Mouse (Mus musculus): ENCODE measurements around the gene Il27ra.
"Not testable (repeated sequence)": the region's sequence is repeated elsewhere in the genome, so short reads cannot be mapped to it uniquely, and the experiment has no call there.

Il27ra gene

DNA sequence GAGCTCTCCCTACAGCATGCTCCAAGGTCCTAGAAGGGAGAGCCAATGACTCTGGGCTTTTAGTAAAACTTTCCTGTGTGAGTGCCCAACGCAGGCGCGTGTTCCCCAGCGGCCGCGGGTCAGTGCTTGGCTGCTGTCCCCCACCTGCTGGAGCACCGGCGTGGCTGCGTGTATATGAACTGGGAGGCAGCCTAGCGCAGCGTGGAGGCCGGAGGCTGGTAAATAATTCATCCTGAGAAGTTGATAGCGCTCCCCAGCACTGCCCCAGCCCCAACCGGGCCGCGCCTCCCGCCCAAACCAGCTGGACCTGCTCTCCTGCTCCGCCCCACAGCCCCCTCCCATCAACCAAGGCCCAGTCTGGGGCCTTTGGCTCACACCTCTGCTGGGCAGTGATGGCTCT lies 21.3 kb downstream of the Il27ra start, which contains the start of gene Palm3:
Gene Palm3, plus strand, starts transcription at position 376 of the 400 bp plus-strand sequence.
- DNase-seq (ENCODE audit: low spot score in 2 of 2) = no peak

DNA sequence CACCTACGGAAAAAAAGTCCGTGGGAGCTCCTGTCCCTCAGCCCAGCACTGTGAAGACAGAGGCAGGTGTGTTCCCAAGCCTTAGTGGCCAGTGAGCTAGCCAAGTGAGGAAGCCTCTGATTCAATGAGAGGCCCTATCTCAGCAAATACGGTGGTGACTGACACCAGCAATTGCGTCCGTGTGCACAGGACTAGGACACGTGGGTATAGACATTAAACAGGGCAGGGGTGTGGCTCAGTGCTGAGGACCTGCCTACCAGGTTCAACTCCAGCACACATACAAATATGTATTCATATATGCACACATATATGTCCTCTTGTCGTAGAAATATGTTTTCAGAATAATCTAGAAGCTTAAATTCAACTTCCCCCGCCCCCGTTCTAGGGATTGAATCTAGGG lies 22.7 kb downstream of the Il27ra start:
- DNase-seq (ENCODE audit: low spot score in 2 of 2) = no peak

DNA sequence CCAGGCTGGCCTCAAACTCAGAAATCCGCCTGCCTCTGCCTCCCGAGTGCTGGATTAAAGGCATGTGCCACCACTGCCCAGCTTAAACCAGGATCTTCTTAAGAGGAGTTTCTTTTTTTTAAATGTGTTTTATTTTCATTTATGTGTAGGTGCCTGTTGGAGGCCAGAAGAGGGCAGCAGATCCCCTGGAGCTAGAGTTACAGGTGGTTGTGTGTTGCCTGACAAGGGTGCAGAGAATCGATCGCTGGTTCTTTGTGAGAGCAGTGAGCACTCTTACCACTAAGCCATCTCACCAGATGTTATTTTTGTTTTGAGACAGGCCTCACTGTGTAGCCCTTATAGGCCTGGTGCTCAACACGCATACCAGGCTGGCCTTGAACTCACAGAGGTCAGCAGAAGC lies 26.6 kb downstream of the Il27ra start:
- DNase-seq (ENCODE audit: low spot score in 2 of 2) = no peak

DNA sequence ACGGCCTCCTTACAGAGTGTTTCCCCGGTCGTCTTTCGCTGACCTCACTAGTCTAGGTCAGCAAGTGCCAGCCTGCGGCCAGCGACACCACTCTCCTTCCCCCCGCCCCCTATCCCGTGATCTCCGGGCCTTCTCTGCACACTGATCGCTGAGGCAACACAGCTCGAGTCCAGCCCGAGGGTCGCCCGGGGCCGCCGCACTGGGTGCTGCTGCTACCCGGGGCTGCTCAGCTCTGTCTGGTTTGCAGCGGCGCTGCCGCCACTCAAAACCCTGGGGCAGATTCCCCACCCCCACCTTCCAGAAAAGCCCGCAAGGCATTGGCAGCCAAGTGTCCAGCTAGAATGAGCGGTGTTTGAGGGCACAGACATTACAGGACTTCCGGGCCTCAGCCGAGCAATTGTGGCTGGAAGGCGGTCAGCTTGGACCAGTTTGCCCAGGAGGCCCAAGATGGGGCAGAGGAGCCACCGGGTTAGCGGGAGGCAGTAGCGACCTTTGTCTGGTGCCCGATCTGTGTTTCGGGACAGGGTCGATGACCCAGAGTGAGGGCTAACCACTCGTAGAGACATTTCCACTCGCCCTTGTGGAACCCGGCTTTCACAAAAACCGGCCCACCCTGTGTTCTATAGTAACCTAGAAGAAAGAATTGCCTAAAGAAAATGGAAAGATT lies 29.8 kb downstream of the Il27ra start:
- DNase-seq (ENCODE audit: low spot score in 2 of 2) = no peak

DNA sequence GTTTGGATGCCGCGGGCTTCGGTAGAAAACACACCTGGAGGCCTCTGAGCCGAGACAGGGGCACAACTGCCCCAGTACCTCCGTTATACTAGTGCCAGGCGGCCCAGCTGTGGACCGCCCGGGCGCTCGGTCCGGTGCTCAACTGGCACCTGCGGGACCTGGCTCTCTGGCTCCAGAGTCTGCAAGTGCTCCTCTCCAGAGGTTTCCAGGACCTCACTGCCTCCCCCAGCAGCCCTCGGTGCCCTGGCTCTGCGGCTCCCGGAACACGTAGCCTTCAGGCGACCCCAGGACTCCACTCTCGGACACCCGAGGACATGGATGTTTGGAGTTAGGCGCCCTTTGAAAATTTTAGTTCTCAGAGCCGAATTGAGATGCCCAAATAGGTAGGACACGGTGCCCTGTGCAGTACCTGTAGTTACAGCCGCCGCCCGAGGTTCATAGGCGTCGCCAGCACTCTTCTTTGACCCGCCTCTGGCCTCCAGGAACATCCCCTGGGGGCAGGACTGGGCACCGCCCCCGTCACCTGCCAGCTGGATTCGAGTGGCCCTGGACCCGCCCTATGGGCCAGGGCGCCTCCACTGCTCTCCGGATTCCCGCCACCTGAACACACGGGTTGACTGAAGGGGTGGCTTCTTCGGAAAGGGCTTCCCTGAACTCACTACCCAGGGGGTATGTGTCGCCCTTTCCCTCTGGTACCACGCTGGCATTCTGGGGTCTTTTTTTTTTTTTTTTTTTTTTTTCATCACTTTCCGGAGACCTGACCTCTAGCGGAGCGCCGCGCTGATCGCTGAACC lies 30.5 kb downstream of the Il27ra start, which contains the start of gene 2210011C24Rik:
Gene 2210011C24Rik, minus strand, starts transcription at position 467 of the 794 bp plus-strand sequence.
- DNase-seq (ENCODE audit: low spot score in 2 of 2) = no peak

DNA sequence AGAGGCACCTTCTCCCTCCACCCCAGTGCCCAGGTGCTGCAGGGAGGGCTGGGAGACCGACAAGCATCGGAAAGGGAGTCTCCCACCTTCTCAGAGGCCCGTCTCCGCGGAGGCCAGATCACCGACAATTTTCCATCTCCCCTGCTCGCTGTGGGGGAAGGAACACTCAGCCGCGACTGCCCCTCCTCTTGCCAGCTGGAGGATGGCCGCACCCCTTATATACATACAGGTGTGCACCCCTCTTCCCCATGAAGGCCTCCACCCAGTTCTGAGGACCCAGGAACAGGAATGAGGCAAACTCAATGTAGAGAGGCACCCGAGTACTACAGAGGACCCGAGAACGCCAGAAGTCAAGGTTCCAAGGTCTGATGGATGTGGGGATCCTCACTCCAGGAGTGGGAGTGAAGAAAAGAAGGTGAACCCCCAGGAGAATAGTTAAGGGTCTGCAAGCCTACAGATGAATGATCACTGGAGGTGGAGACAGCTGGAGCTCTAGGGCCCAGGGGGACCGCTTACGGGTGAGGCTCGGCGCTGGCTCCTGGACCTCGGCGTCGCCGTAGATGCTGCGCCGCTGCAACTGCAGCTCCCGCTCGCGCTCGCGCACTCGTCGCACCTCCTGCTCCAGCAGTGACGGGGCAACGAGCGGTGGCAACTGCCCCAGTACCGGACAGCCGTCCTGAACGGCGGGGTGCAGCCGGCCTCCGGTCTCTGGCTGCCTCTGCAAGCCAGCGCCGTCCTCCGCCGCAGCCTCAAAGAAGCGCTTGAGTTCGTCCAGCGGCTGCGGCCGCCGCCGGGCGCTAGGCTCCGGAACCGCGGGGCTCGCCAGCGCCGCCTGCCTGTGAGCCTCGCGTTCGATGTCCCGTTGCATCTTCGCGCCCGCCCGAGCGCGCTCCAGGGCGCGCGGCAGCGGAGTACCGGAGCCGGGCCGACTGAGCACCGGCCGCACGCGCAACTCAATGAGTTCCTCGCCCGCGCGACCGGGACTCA lies 31.5 kb downstream of the Il27ra start:
- DNase-seq (ENCODE audit: low spot score in 2 of 2) = peak in 1 of 2 experiments; percentile 59

DNA sequence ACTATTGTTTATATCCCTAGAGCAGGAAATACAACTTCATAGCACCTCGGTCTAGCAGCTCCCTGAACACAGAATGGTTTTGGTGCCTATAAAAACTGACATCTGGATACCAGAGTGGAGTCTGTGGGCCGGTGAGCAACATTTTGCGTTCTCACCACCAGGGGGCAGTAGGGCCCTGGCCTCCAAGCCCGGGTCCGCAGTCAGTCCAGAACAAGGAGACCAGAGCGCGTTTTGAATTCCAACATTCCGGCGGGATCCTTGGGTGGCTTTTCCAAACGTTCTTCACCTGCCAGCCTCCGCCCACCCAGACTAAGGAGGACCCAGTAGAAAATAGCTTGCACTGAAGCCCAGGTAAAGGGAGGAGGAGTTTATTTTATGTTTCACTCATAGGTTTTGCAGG lies 32.5 kb downstream of the Il27ra start:
- peak in 1 of 2 experiments; percentile 89 for DNase-seq (ENCODE audit: low spot score in 2 of 2)

DNA sequence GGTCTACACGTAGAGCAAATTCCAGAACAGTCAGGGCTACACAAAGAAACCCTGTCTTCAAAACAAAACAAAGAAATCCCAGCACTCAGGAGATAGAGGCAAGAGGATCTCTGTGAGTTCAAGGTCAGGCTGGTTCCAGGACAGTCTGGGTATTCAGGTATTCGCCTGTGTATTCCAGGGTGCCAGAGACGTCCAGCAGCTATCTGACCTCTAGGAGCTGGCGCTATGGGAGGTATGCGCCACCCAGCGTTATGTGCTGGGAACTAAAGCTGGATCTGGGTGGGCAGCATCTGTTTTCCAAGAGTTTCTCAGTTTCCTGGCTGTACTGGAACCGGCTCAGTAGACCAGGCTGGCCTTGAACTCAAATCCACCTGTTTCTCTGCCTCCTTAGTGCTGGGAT lies 34.0 kb downstream of the Il27ra start:
- no peak for DNase-seq (ENCODE audit: low spot score in 2 of 2)

DNA sequence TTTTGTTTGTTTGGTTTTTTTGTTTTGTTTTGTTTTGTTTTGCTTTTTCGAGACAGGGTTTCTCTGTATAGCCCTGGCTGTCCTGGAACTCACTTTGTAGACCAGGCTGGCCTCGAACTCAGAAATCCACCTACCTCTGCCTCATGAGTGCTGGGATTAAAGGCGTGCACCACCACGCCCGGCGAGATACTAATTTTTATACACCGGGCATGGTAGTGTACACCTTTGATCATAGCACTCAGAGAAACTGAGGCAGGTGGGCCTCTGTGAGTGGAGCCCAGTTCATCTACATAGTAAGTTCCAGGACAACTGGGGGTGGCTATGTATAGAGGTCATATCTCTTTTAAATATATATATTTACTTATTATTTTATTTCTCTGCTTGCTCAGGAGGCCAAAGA lies 36.9 kb downstream of the Il27ra start:
- not testable (repeated sequence) for DNase-seq (ENCODE audit: low spot score in 2 of 2)

DNA sequence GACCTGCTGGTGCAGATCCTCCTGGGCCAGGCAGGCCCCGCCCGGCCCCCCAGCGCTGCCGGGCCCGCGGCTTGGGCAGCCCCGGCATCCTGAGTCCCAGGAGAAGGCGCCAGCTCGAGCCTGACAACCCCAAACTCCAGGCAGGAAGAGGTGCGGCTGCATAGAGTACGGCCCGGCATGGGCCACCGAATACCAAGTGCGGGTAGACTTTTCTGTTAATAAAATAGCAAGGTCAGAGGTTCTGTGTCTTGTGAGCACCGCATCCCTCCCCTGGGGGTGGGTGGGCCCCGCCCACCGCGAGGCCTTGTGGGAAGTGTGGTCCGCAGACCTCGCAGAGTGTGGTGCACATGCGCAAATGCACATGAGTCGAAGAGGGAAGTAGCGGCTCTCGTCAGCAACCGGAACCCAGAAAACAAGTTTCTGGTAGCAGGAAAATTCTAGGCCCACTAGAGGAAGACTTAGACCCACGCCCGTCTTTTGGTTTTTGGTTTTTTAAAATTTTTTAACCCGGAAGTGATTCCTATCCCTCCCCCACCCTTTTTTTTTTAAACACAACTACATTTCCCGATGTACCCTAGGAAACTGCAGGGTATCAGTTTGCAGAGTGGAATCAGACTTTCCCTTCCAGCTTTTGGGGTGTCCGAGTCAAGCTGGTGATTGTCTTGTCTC lies 37.7 kb downstream of the Il27ra start:
- peak; percentile 84 to 93 for DNase-seq (ENCODE audit: low spot score in 2 of 2)

DNA sequence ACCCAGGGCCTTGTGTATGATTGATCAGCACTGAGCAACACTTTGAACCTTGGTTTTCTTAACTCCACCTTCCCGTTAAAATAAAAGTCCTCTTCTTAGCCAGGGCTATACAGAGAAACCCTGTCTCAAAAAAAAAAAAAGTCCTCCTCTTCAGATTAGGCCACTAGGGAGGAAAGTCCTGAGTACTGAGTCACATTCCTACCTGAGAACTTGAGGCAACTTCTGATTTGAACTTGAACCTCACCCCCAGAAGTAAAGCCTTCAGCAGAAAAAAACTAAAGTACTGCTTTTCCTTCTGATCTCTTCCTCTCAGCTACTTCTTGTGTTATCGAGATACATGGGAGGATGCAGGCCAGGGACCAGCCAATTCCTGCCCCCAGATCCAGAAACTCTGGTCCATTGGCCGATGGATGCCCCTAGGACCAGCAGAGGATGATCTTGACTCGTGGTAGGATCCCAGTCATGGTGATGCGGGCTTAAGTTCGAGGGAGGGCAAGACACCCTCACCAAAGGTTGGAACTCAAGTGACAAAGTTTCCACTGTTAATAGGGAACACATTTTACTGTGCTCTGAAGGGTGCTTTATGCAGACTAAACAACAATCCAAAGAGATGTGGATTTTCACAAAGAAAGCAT lies 38.7 kb downstream of the Il27ra start:
- no peak for DNase-seq (ENCODE audit: low spot score in 2 of 2)

DNA sequence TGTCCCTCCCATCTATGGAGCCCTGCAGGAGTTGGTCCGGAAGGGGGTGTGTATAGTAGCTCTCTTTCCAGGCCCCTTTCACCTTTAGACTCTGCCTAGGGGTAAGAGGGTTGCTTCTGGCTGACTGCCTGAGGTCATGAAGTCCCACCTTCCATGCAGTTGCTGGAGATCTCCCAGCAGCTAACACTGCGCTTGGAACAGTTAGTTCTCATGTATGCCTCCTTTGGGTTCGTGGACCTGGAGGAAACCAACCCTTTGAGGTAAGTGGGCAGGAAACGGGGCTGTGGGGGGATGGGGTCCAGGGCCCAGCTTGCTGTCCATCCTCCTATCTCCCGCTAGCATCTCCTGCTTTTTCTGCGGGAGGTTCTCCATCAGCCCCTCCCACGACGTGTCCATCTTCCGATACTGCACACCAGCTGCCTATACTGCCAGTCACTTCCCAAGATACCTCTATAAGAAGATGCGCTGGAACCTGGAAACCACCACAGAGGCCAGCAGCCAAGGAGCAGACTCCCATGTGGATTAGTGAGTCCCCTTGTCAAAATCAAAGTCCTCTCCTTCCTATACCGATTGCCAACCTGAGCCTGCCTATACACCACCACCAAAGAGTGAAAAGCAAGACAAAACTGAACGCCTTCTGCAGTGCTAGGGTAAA lies 39.3 kb downstream of the Il27ra start:
- DNase-seq (ENCODE audit: low spot score in 2 of 2) = no peak

DNA sequence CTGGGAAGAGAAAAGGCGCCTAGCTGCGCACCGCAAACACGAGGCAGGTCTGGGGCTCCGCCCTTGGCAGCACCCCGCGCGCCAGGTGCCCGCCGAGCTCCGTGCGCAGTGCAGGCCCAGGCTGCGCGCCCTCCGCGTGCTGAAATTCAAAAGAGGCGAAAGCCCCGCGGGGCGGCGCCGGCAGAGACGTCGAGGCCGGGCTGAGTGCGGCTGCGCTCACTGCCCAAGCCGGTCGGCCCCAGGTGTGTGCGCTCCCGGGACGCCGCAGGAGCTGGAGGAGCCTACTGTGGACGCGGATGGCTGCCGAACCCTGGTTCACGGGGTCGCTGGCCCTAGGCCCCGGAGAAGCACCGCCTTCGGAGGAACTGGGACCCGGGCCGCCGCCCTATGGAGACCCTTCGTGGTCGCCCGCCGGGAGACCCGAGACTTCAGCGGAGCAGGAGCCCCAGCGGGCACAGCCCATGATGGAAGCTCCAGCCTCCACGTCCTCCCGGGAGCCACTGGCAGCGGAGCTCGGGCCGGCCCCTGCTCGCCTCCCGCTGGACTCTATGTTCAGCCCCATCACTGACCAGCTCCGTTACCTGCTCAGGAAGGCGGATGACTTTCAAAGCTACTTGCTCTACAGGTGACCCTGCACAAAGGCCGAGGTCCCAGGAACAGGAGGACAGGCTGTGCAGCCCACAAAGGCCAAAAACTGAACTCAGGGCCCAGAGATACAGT lies 40.9 kb downstream of the Il27ra start, which contains the start of gene 1700067K01Rik:
Gene 1700067K01Rik, plus strand, starts transcription at position 222 of the 720 bp plus-strand sequence.
- no peak for DNase-seq (ENCODE audit: low spot score in 2 of 2)

DNA sequence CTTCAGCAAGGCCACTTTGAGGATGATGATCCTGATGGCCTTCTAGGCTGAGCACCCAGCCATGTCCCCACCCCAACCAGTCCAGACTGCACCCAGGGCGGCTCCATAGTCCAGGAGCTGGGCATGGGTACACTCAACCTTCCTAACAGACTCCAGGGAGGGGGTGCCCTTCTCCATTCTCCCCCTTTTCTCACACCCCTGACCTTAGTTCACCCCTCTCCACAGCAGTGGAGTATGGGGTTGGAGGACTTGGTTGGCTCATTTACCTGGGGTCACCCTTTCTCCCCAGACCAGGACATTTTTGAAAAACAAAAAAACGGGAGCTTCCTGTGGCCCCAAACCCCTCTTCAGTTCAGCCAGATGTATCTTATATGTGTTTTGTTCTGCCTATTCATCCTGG lies 42.6 kb downstream of the Il27ra start:
- no peak for DNase-seq (ENCODE audit: low spot score in 2 of 2)

DNA sequence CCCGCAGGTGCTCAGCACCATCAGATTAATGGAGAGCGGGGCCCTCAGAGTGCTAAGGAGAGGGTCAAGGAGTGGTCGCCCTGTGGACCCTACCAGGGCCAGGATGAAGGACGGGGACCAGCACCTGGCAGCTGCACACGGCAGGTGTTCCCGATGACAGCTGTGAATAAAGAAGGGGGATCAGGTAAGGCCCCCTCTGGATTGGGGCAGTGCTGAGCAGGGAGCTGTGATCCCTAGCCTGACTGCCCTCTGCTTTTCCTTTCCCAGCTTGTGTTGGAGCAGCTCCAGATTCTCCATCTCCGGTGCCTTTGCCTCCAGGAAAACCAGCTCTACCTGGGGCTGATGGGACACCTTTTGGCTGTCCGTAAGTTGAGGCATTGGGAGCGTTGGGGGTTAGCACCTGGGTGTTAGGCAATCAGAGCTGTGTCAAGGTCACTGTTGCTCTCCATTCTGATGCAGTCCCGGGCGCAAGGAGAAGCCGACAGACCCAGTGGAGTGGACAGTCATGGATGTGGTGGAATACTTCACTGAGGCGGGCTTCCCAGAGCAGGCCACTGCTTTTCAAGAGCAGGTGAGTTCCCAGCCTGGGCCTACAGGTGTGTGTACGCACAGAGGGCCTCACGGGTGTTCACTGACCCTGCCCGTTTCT lies 43.2 kb downstream of the Il27ra start:
- no peak for DNase-seq (ENCODE audit: low spot score in 2 of 2)

DNA sequence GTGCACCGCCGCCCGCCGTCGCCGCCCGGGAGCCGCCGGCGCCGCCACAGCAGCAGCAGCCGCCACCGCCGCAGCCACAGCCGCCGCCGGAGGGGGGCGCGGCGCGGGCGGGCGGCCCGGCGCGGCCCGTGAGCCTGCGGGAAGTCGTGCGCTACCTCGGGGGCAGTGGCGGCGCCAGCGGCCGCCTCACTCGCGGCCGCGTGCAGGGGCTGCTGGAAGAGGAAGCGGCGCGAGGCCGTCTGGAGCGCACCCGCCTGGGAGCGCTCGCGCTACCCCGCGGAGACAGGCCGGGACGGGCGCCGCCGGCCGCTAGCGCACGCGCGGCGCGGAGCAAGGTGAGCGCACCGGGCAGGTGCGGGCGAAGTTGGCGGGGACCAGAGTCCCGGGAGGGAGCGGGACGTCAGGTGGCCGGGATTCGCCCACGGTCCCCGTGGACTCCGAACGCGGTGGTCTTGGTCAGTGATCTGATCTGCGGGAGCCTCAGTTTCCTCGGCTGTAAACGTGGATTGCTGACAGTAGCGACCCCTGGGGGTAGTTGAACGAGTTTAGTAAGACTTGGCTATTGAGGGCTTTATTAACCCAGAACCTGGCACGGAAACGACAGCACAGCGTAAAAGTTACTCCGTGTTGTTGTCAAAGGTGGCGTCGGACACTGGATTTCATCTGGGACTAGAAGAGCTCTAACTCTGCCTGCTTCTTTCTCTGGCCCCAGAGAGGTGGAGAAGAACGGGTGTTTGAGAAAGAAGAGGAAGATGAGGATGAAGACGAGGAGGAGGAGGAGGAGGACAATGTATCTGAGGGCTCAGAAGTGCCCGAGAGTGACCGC lies 43.9 kb downstream of the Il27ra start:
- DNase-seq (ENCODE audit: low spot score in 2 of 2) = no peak

DNA sequence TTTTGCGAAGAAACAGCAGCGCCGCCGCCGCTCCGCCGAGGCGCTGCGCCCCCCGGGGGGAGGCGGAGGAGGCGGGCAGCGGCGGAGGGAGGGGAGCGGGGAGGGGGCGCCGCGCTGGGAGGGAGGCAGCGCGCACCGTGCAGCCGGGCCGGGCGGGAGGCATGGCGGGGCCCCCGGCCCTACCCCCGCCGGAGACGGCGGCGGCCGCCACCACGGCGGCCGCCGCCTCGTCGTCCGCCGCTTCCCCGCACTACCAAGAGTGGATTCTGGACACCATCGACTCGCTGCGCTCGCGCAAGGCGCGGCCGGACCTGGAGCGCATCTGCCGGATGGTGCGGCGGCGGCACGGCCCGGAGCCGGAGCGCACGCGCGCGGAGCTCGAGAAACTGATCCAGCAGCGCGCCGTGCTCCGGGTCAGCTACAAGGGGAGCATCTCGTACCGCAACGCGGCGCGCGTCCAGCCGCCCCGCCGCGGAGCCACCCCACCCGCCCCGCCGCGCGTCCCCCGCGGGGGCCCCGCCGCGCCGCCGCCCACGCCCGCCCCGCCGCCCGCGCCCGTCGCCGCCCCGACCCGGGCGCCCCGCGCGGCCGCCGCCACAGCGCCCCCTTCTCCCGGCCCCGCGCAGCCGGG lies 44.8 kb downstream of the Il27ra start, which contains the start of gene Samd1:
Gene Samd1, plus strand, starts transcription at position 162 of the 631 bp plus-strand sequence.
- no peak for DNase-seq (ENCODE audit: low spot score in 2 of 2)

Measured in left cerebral cortex, adult 9 months (tissue).